17 mouse cellular contexts compared by ENCODE assay signal in the genomic region with DNA sequence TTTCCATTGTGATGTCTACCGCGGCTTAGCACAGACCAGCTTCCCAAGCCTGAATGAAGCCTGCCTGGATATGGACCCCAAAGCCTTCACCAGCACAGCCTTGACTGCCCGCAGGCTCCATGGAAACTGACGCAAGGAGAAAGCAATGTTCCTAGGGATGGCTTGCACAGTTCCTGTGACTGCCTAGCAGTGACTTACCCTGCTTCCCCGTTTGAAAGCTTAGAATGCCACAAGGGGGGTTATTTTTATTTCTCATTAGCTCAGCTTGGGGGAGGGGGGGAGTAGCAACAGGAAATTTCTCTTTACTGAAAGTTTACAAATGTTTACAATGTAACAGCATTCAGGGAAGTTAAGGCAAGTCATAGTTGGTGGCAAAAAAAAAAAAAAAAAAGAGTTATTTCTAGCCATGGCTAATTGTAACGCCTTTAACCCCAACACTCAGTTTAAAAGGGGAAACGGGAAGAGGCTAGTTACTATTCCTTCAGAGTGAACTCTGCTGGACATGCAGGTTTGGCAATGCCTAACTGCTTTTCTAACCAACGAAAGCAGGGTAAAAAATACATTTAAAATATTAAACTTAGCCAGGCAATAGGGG. TPM values are rescaled to one million over a fixed set of nuclear protein-coding genes. Genes with fewer than 3 reads are reported as not detected.
DNase-seq lines count a peak whose midpoint lies in the region; ATAC-seq and TF ChIP-seq lines count a peak whose summit lies in the region.
"Had no signal": no experiment of that assay in that cellular context is flagged by ENCODE, and none has a peak within 500 bp of the region (broad histone marks: within the 10 kb centered on the region; RNA-seq: fewer than 3 reads in every experiment).

No protein-coding gene starts in this region.

- no peak for DNase-seq in lung, postnatal 0 days (ENCODE audit: low spot score)
- DNase-seq in lung, adult 18-20 months, result no peak
- peak; percentile 16 for DNase-seq in c-Kit-positive CD71-negative TER-119-negative erythroid progenitor cells, embryonic 14.5 days (ENCODE audit: low read depth)
- DNase-seq in limb, embryonic 10.5 days (ENCODE audit: low spot score), result no peak
- DNase-seq in telencephalon, adult 2 months (ENCODE audit: low read depth, low spot score), result peak; percentile 11
- DNase-seq in cerebellum, adult 11-12 months, result no peak
- DNase-seq in spleen, adult 18-20 months, result no peak
- DNase-seq: adrenal gland, postnatal 25 days; cerebellum, adult 11 months; heart, postnatal 10 days; liver had no signal

- no peaks in the 10 kb centered on the region for H3K9me3 ChIP-seq in lung, postnatal 0 days (ENCODE audit: low read length)
- H3K9me3 ChIP-seq in limb, embryonic 10.5 days (replicated peaks), result no peaks in the 10 kb centered on the region
- H3K9me3 ChIP-seq: embryonic facial prominence, embryonic 15.5 days; forebrain, embryonic 12.5 days; hindbrain, embryonic 13.5 days had no signal

- no peak overlapping the region for H3K4me3 ChIP-seq in lung, postnatal 0 days (ENCODE audit: low read depth, low read length)
- H3K4me3 ChIP-seq in limb, embryonic 10.5 days, result no peak overlapping the region
- H3K4me3 ChIP-seq: embryonic facial prominence, embryonic 15.5 days; forebrain, embryonic 12.5 days; hindbrain, embryonic 13.5 days; layer of hippocampus, adult 2 months had no signal

- H3K36me3 ChIP-seq in lung, postnatal 0 days (ENCODE audit: insufficient read depth, low read length), result no peaks in the 10 kb centered on the region
- H3K36me3 ChIP-seq in limb, embryonic 10.5 days, result no peaks in the 10 kb centered on the region
- H3K36me3 ChIP-seq: embryonic facial prominence, embryonic 15.5 days; forebrain, embryonic 12.5 days had no signal

- no peak overlapping the region for H3K9ac ChIP-seq in lung, postnatal 0 days (replicated peaks; ENCODE audit: low read depth)
- H3K9ac ChIP-seq: embryonic facial prominence, embryonic 15.5 days; forebrain, embryonic 12.5 days; hindbrain, embryonic 13.5 days had no signal

- no peaks in the 10 kb centered on the region for H3K27me3 ChIP-seq in lung, postnatal 0 days (replicated peaks; ENCODE audit: insufficient read depth, low read length)
- H3K27me3 ChIP-seq in limb, embryonic 10.5 days (ENCODE audit: low read depth, poor library complexity, severe bottlenecking), result no peaks in the 10 kb centered on the region
- H3K27me3 ChIP-seq: embryonic facial prominence, embryonic 15.5 days; forebrain, embryonic 12.5 days; hindbrain, embryonic 13.5 days had no signal

- WGBS in lung, postnatal 0 days, result 57% methylated on average over 8 of the region's 8 CpGs
- WGBS in limb, embryonic 10.5 days, result 84% methylated on average over 8 of the region's 8 CpGs

- no peak for TF ChIP-seq CTCF in lung, postnatal 0 days (IDR thresholded peaks at IDR 0.05)

- no peak overlapping the region for H3K27ac ChIP-seq in lung, postnatal 0 days (ENCODE audit: low read length)
- H3K27ac ChIP-seq in limb, embryonic 10.5 days, result 0 out of 2 replicates have a peak overlapping the region, but pooled peaks have one; percentile 46
- H3K27ac ChIP-seq: embryonic facial prominence, embryonic 15.5 days; forebrain, embryonic 12.5 days; hindbrain, embryonic 13.5 days; layer of hippocampus, adult 2 months; stomach, postnatal 0 days had no signal

- 0 out of 2 replicates have a peak, but pooled peaks cover 3% of the 10 kb centered on the region for H3K4me1 ChIP-seq in lung, postnatal 0 days (ENCODE audit: insufficient read depth, low read depth, low read length)
- peaks cover 46% of the 10 kb centered on the region for H3K4me1 ChIP-seq in limb, embryonic 10.5 days
- H3K4me1 ChIP-seq: forebrain, embryonic 12.5 days had no signal

- TF ChIP-seq EP300 in lung, postnatal 0 days (IDR thresholded peaks at IDR 0.05), result no peak

- H3K4me2 ChIP-seq in lung, postnatal 0 days (replicated peaks; ENCODE audit: low read depth, low read length), result no peak overlapping the region
- H3K4me2 ChIP-seq: embryonic facial prominence, embryonic 15.5 days; forebrain, embryonic 12.5 days; hindbrain, embryonic 13.5 days had no signal

- ATAC-seq in lung, postnatal 0 days, result 0 out of 2 replicates have a peak, but pooled peaks have one; percentile 25
- ATAC-seq: intestine, embryonic 16.5 days had no signal

RNA-seq across cellular contexts. Expression of gene Ankrd55, which starts 56.1 kb away (rescaled TPM):
- polyA plus RNA-seq in lung, postnatal 0 days (2015; fragmentation: Nextera tagmentation; extraction: Ambion mirVana), result 0.23 TPM in 1 of 2 replicates, not detected in the other
- polyA plus RNA-seq in limb, embryonic 10.5 days (2016; fragmentation: Nextera tagmentation; extraction: Ambion mirVana), result 0.23 and 0.46 TPM in 2 replicates

Comparison
In these comparisons a context has a peak if more than half of its experiments do, and no peak if none do; other contexts are left out.
1. DNase-seq: peak in c-Kit-positive CD71-negative TER-119-negative erythroid progenitor cells, embryonic 14.5 days (single experiment) and telencephalon, adult 2 months (single experiment); none in lung, postnatal 0 days (single experiment), lung, adult 18-20 months (0 of 2), limb, embryonic 10.5 days (single experiment), cerebellum, adult 11-12 months (single experiment) and spleen, adult 18-20 months (0 of 2).